In the genomic region with DNA sequence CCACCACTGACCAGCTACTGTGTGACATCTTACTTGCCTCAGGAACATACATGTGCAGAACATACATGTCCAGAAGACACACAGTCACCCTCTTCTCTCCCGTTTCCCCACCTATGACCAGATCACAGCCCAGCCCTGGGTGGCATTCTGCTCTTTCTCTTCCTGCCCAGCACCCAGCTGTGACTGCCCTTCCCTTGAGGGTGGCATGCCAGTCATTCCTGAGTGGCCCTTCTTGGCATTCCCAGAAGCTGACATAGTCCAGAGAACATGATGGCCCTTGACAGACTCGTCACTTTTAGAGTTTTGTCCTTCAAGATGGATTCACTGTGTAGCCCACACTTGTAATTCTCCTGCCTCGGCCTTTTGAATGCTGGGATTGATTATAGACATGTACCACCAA, we compare ENCODE assay signal across 23 mouse cellular contexts. TPM values are rescaled to one million over a fixed set of nuclear protein-coding genes. Genes with fewer than 3 reads are reported as not detected.
DNase-seq lines count a peak whose midpoint lies in the region; ATAC-seq and TF ChIP-seq lines count a peak whose summit lies in the region.
"Had no signal": no experiment of that assay in that cellular context is flagged by ENCODE, and none has a peak within 500 bp of the region (broad histone marks: within the 10 kb centered on the region; RNA-seq: fewer than 3 reads in every experiment).

No protein-coding gene starts in this region.

- TF ChIP-seq EP300 in lung, postnatal 0 days (IDR thresholded peaks at IDR 0.05), result peak; percentile 92
- no peak for TF ChIP-seq EP300 in stomach, postnatal 0 days (optimal IDR thresholded peaks at IDR 0.05)

- peak overlapping the region; percentile 40 for H3K27ac ChIP-seq in lung, postnatal 0 days (ENCODE audit: low read length)
- no peak overlapping the region for H3K27ac ChIP-seq in stomach, postnatal 0 days (replicated peaks)
- H3K27ac ChIP-seq: embryonic facial prominence, embryonic 15.5 days; forebrain, embryonic 10.5 days; forebrain, embryonic 15.5 days; heart, adult 2 months; heart, embryonic 15.5 days; hindbrain, embryonic 12.5 days had no signal

- no peaks in the 10 kb centered on the region for H3K27me3 ChIP-seq in lung, postnatal 0 days (replicated peaks; ENCODE audit: insufficient read depth, low read length)
- no peaks in the 10 kb centered on the region for H3K27me3 ChIP-seq in stomach, postnatal 0 days (ENCODE audit: control insufficient read depth, insufficient read depth, low read length)
- H3K27me3 ChIP-seq: embryonic facial prominence, embryonic 15.5 days; forebrain, embryonic 15.5 days; heart, embryonic 15.5 days; hindbrain, embryonic 12.5 days; Patski had no signal

- no peak overlapping the region for H3K4me2 ChIP-seq in lung, postnatal 0 days (replicated peaks; ENCODE audit: low read depth, low read length)
- no peak overlapping the region for H3K4me2 ChIP-seq in stomach, postnatal 0 days (replicated peaks; ENCODE audit: low read depth)
- H3K4me2 ChIP-seq: embryonic facial prominence, embryonic 15.5 days; forebrain, embryonic 15.5 days; heart, embryonic 11.5 days; heart, embryonic 15.5 days; hindbrain, embryonic 12.5 days had no signal

- H3K9me3 ChIP-seq in lung, postnatal 0 days (ENCODE audit: low read length), result no peaks in the 10 kb centered on the region
- H3K9me3 ChIP-seq in stomach, postnatal 0 days (ENCODE audit: control insufficient read depth, low read length), result no peaks in the 10 kb centered on the region
- H3K9me3 ChIP-seq: embryonic facial prominence, embryonic 15.5 days; forebrain, embryonic 10.5 days; forebrain, embryonic 15.5 days; heart, embryonic 15.5 days; hindbrain, embryonic 12.5 days had no signal

- 43% methylated on average over 3 of the region's 3 CpGs for WGBS in lung, postnatal 0 days
- 77% methylated on average over 3 of the region's 3 CpGs for WGBS in stomach, postnatal 0 days

- no peaks in the 10 kb centered on the region; the same call in 1 of the 2 replicates for H3K4me1 ChIP-seq in lung, postnatal 0 days (ENCODE audit: insufficient read depth, low read depth, low read length)
- H3K4me1 ChIP-seq in stomach, postnatal 0 days (replicated peaks; ENCODE audit: control insufficient read depth, insufficient read depth), result no peaks in the 10 kb centered on the region
- H3K4me1 ChIP-seq: forebrain, embryonic 15.5 days had no signal

- H3K4me3 ChIP-seq in lung, postnatal 0 days (ENCODE audit: low read depth, low read length), result no peak overlapping the region
- H3K4me3 ChIP-seq in stomach, postnatal 0 days (ENCODE audit: low read depth, low read length), result no peak overlapping the region
- H3K4me3 ChIP-seq: embryonic facial prominence, embryonic 15.5 days; erythroblast, embryonic 14.5 days; forebrain, embryonic 10.5 days; forebrain, embryonic 15.5 days; heart, adult 2 months; heart, embryonic 15.5 days; hindbrain, embryonic 12.5 days had no signal

- no peak for TF ChIP-seq CTCF in lung, postnatal 0 days (IDR thresholded peaks at IDR 0.05)
- no peak for TF ChIP-seq CTCF in stomach, postnatal 0 days (IDR thresholded peaks at IDR 0.05; ENCODE audit: low read depth)

- H3K9ac ChIP-seq in lung, postnatal 0 days (replicated peaks; ENCODE audit: low read depth), result no peak overlapping the region
- H3K9ac ChIP-seq in stomach, postnatal 0 days (ENCODE audit: low read length), result no peak overlapping the region
- H3K9ac ChIP-seq: embryonic facial prominence, embryonic 15.5 days; forebrain, embryonic 15.5 days; heart, embryonic 15.5 days; hindbrain, embryonic 12.5 days had no signal

- ATAC-seq in lung, postnatal 0 days, result peak; percentile 79
- no peak for ATAC-seq in stomach, postnatal 0 days (ENCODE audit: low FRiP score, low TSS enrichment)
- ATAC-seq: activated CD4-positive, CD25-positive, alpha-beta regulatory T cell, adult 4 months; forebrain, embryonic 15.5 days; hindbrain, embryonic 16.5 days; Patski had no signal

- H3K36me3 ChIP-seq in lung, postnatal 0 days (ENCODE audit: insufficient read depth, low read length), result no peaks in the 10 kb centered on the region
- H3K36me3 ChIP-seq in stomach, postnatal 0 days (ENCODE audit: control insufficient read depth, insufficient read depth, low read length), result no peaks in the 10 kb centered on the region
- H3K36me3 ChIP-seq: embryonic facial prominence, embryonic 15.5 days; forebrain, embryonic 10.5 days; forebrain, embryonic 15.5 days; heart, embryonic 15.5 days; hindbrain, embryonic 12.5 days had no signal

- DNase-seq in cerebellum, adult 9-11 months, result peak; percentile 22
- no peak for DNase-seq in cerebellum, adult 11-12 months
- peak; percentile 65 for DNase-seq in 3134 (ENCODE audit: extremely low read depth, insufficient read length, low spot score)
- peak; percentile 83 for DNase-seq in lung, postnatal 0 days (ENCODE audit: low spot score)
- DNase-seq in lung, postnatal 36 days, result peak; percentile 77
- DNase-seq in heart, postnatal 4 days, result no peak
- DNase-seq in stomach, postnatal 0 days (ENCODE audit: low spot score), result no peak
- no peak for DNase-seq in right cerebral cortex, postnatal 36 days (ENCODE audit: low spot score in 2 of 2)
- DNase-seq: adrenal gland, postnatal 14 days; cerebellum, adult 18-20 months; embryo, embryonic 11 days; gastrocnemius, postnatal 14 days; heart, adult 2 months had no signal

RNA-seq across cellular contexts. Expression of gene Unc13d, which starts 5.2 kb away (rescaled TPM):
- 14.9 and 25.3 TPM in 2 replicates for polyA plus RNA-seq in lung, postnatal 0 days (2015; fragmentation: Nextera tagmentation; extraction: Ambion mirVana)
- total RNA-seq in heart, postnatal 4 days (2021), result under 1 TPM; 0.88 to 0.95 TPM
- 2.3 and 2.8 TPM in 2 replicates for polyA plus RNA-seq in stomach, postnatal 0 days (2015; fragmentation: Nextera tagmentation; extraction: Ambion mirVana)

RNA-seq across cellular contexts. Expression of gene Wbp2, which starts 14.2 kb away (rescaled TPM):
- polyA plus RNA-seq in lung, postnatal 0 days (2015; fragmentation: Nextera tagmentation; extraction: Ambion mirVana), result 84.8 and 108 TPM in 2 replicates
- 100 to 1,000 TPM; 107 TPM for total RNA-seq in heart, postnatal 4 days (2021)
- polyA plus RNA-seq in stomach, postnatal 0 days (2015; fragmentation: Nextera tagmentation; extraction: Ambion mirVana), result 71.0 and 89.6 TPM in 2 replicates

RNA-seq across cellular contexts. Expression of gene Unk, which starts 42.5 kb away (rescaled TPM):
- polyA plus RNA-seq in lung, postnatal 0 days (2015; fragmentation: Nextera tagmentation; extraction: Ambion mirVana), result 14.5 and 15.0 TPM in 2 replicates
- 10 to 100 TPM; 22.3 to 25.0 TPM for total RNA-seq in heart, postnatal 4 days (2021)
- 8.3 and 9.1 TPM in 2 replicates for polyA plus RNA-seq in stomach, postnatal 0 days (2015; fragmentation: Nextera tagmentation; extraction: Ambion mirVana)

RNA-seq across cellular contexts. Expression of gene H3f3b, which starts 44.8 kb away (rescaled TPM):
- polyA plus RNA-seq in lung, postnatal 0 days (2015; fragmentation: Nextera tagmentation; extraction: Ambion mirVana), result 1,667 and 1,708 TPM in 2 replicates
- 100 to 1,000 TPM; 466 to 502 TPM for total RNA-seq in heart, postnatal 4 days (2021)
- polyA plus RNA-seq in stomach, postnatal 0 days (2015; fragmentation: Nextera tagmentation; extraction: Ambion mirVana), result 1,343 and 1,357 TPM in 2 replicates

RNA-seq across cellular contexts. Expression of gene Trim47, which starts 54.4 kb away (rescaled TPM):
- polyA plus RNA-seq in lung, postnatal 0 days (2015; fragmentation: Nextera tagmentation; extraction: Ambion mirVana), result 26.3 and 28.8 TPM in 2 replicates
- 10 to 100 TPM; 47.1 to 50.9 TPM for total RNA-seq in heart, postnatal 4 days (2021)
- polyA plus RNA-seq in stomach, postnatal 0 days (2015; fragmentation: Nextera tagmentation; extraction: Ambion mirVana), result 33.8 and 34.6 TPM in 2 replicates
- polyA plus RNA-seq: activated CD4-positive, CD25-positive, alpha-beta regulatory T cell, adult 4 months had no signal

Comparison
In these comparisons a context has a peak if more than half of its experiments do, and no peak if none do; other contexts are left out.
1. DNase-seq: peak in cerebellum, adult 9-11 months (single experiment), 3134 (single experiment), lung, postnatal 0 days (single experiment) and lung, postnatal 36 days (single experiment); none in cerebellum, adult 11-12 months (single experiment), heart, postnatal 4 days (single experiment), stomach, postnatal 0 days (single experiment) and right cerebral cortex, postnatal 36 days (0 of 2).